Mouse (Mus musculus) kidney, embryonic 14.5 days (tissue): ENCODE data around the gene Drd4. TPM values are rescaled to one million over a fixed set of nuclear protein-coding genes. Genes with fewer than 3 reads are reported as not detected.

ENCODE experiments used
- ATAC-seq: fragments of 200-750 bp; cut with Nextera tagmentation; 2 replicates; pipeline ENCODE4 v1.8.0; 2017; ENCODE audit warnings: moderate number of reproducible peaks, mild to moderate bottlenecking, moderate TSS enrichment, moderate library complexity; ENCODE audit not compliant: low FRiP score, low TSS enrichment
- H3K27ac ChIP-seq: fragments of 300-500 bp; sonication (generic); 2 replicates; pipeline ENCODE4 v1.5.1; 2014; ENCODE audit warnings: low read depth, mild to moderate bottlenecking, low read length, moderate library complexity, mixed read lengths
- H3K27me3 ChIP-seq: fragments of 300-500 bp; sonication (generic); 2 replicates; pipeline ENCODE4 v1.6.1; 2014; ENCODE audit warnings: mild to moderate bottlenecking, low read length; ENCODE audit not compliant: control insufficient read depth, insufficient read depth
- H3K36me3 ChIP-seq: fragments of 300-500 bp; sonication (generic); 2 replicates; pipeline ENCODE4 v1.6.1; 2014; ENCODE audit warnings: low read length, mixed read lengths; ENCODE audit not compliant: control insufficient read depth, insufficient read depth
- H3K4me1 ChIP-seq: fragments of 300-500 bp; sonication (generic); 2 replicates; pipeline ENCODE4 v1.6.1; 2014; ENCODE audit warnings: low read length, mixed read lengths; ENCODE audit not compliant: control insufficient read depth, insufficient read depth
- H3K4me2 ChIP-seq: fragments of 300-500 bp; sonication (generic); replicated peaks from 2 replicates; pipeline ENCODE4 v1.6.1; 2014; ENCODE audit warnings: low read depth, mild to moderate bottlenecking, low read length
- H3K4me3 ChIP-seq: fragments of 300-500 bp; sonication (generic); 2 replicates; pipeline ENCODE4 v1.5.1; 2014; ENCODE audit warnings: mild to moderate bottlenecking, low read length
- H3K9ac ChIP-seq: fragments of 300-500 bp; sonication (generic); 2 replicates; pipeline ENCODE4 v1.6.1; 2014; ENCODE audit warnings: low read depth, mild to moderate bottlenecking, low read length, moderate library complexity
- H3K9me3 ChIP-seq: fragments of 300-500 bp; sonication (generic); 2 replicates; pipeline ENCODE4 v1.6.1; 2016; ENCODE audit warnings: low read length; ENCODE audit not compliant: control insufficient read depth
- WGBS: fragments of 180-500 bp; shearing (Covaris S2); extraction: QIAGEN DNeasy Blood & Tissue Kit; methylation state at CpG from one replicate; pipeline ENCODE4 v1.1.7; 2014; 5-methylcytosine and 5-hydroxymethylcytosine counted together
- polyA plus RNA-seq: library from polyadenylated mRNA; unstranded; fragments of >200 nt; fragmentation: Nextera tagmentation; extraction: Ambion mirVana; gene quantifications from 2 replicates; pipeline ENCODE4 v1.2.1, GENCODE M21; 2014

The Drd4 gene
- polyA plus RNA-seq, 1 experiment from 2014 or later: 1.4 TPM

- Histone ChIP-seq H3K4me1 (peaks cover 21% of the 10 kb centered on the region), H3K9me3 (no peaks in the 10 kb centered on the region), H3K27ac (no peak overlapping the region), H3K27me3 (no peaks in the 10 kb centered on the region; the same call in 1 of the 2 replicates), H3K9ac (no peak overlapping the region), H3K4me3 (no peak overlapping the region), H3K36me3 (peaks cover 17% of the 10 kb centered on the region), H3K4me2 (no peak overlapping the region)
- ATAC-seq: no peak
- 81% methylated on average over 3 of the region's 3 CpGs for WGBS
These were observed 44.5 kb downstream of the Drd4 start for GRCm38 (mm10) chr7:141336296-141336695.

GRCm38 (mm10) chr7:141337716-141338416 is 46.1 kb downstream of the Drd4 start:
- WGBS: 73% methylated on average over 3 of the region's 3 CpGs
- H3K27ac ChIP-seq: no peak overlapping the region
- H3K4me2 ChIP-seq: peak overlapping the region; percentile 49
- no peaks in the 10 kb centered on the region for H3K9me3 ChIP-seq
- H3K4me3 ChIP-seq: peak overlapping the region; percentile 27; the same call in 1 of the 2 replicates
- H3K4me1 ChIP-seq: peaks cover 21% of the 10 kb centered on the region
- no peak for ATAC-seq
- peak overlapping the region; percentile 31 for H3K9ac ChIP-seq
- H3K36me3 ChIP-seq: peaks cover 13% of the 10 kb centered on the region
- no peaks in the 10 kb centered on the region; the same call in 1 of the 2 replicates for H3K27me3 ChIP-seq

DNA sequence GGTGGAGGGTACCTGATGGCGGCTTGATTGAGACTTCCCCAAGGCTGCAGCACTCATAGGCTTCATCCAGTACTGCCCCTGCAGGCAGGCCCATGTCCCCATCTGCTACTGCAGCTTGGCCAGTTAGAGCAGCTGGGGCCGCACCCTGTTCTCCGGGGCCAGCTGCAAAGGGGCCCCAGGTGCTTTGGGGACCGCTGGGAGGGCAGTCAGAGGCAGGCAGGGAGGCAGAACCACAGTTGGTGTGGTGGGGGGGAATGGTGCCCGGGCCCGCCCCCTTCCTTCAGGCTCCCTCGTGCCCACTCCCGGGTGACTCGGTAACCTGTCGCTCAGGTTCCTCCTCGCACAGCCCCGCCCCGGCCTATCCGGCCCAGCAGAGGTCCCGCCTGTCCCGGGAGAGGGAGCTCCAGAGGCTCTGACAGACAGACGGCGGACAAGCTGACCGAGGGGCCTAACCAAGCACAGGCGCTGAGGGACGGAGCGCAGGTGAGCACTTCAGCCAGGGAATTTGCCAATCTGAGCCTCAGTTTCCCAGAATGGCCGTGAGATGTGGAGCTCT is 46.8 kb downstream of the Drd4 start, which contains the start of gene Eps8l2:
TSS of gene Eps8l2 (plus strand) at position 305 of the 556 bp plus-strand sequence.
- Histone ChIP-seq H3K4me3 (peak within 1 kb of the TSS; percentile 27), H3K27me3 (no peaks in the 10 kb centered on the region; the same call in 1 of the 2 replicates), H3K9me3 (no peaks in the 10 kb centered on the region), H3K4me2 (peak within 1 kb of the TSS; percentile 49), H3K36me3 (peaks cover 7% of the 10 kb centered on the region), H3K4me1 (peaks cover 21% of the 10 kb centered on the region), H3K9ac (peak within 1 kb of the TSS; percentile 31; the same call in 1 of the 2 replicates), H3K27ac (no peak within 1 kb of the TSS)
- 4% methylated on average over 23 of the region's 23 CpGs for WGBS
- ATAC-seq: peak; percentile 79

DNA sequence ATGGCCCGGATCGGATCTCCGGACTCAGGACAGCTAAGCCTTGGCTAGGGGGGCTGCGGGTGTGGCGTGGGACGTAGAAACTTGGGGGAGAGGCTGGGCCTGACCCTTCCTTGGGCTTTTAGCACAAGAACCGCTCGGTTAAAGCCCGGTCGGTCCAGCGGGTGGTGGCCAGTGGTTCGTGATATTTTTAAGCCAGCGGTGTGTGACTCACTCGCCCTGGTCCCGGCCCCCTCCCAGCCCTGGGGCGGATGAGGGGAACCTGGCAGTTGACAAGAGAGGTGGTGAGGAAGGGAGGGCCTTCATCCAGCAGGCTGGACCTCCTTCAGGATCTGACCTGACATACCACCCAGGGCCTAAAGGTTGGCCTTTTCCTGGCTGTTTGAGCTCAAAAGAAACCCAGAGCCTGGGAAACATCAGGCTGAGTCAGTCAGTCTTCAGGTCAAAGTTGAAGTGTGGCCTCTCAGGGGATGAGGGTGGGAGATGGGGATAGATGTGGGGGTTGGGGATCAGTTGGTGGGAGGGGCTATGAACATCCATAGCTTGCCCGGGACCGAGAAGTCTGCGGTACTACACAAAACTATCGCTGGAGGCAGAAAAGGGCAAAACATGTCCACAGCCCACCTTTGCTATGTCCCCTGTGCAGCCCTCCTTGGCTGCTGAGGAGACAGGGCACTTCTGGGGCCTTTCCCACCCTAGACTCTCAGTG is 47.6 kb downstream of the Drd4 start:
- no peak overlapping the region for H3K27ac ChIP-seq
- H3K36me3 ChIP-seq: peaks cover 1% of the 10 kb centered on the region; the same call in 1 of the 2 replicates
- WGBS: 34% methylated on average over 20 of the region's 20 CpGs
- H3K4me3 ChIP-seq: peak overlapping the region; percentile 27
- H3K9ac ChIP-seq: peak overlapping the region; percentile 25; the same call in 1 of the 2 replicates
- peak overlapping the region; percentile 49 for H3K4me2 ChIP-seq
- no peaks in the 10 kb centered on the region for H3K9me3 ChIP-seq
- ATAC-seq: peak; percentile 41
- H3K27me3 ChIP-seq: no peaks in the 10 kb centered on the region; the same call in 1 of the 2 replicates
- H3K4me1 ChIP-seq: peaks cover 21% of the 10 kb centered on the region

DNA sequence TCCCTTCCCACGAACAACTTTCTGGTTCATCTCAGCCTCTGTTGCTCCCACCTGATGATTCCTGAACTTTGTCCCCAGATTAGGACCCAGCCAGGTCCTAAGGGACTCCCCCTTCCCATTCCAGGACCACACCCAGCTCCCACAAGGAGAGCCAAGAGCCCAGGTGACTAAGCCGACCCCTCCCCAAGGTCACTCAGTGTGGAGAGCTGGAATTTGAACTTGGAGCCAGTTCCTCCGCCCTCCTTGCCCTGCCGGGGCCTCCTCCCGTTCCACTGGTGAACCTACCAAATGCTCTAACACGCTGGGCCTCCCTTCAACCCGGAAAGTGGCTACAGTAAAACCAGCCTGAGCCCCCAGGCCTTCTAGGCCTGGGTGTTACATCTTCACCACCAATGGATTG is 48.2 kb downstream of the Drd4 start:
- 0 out of 2 replicates have a peak overlapping the region, but pooled peaks have one; percentile 9 for H3K4me3 ChIP-seq
- H3K36me3 ChIP-seq: no peaks in the 10 kb centered on the region; the same call in 1 of the 2 replicates

DNA sequence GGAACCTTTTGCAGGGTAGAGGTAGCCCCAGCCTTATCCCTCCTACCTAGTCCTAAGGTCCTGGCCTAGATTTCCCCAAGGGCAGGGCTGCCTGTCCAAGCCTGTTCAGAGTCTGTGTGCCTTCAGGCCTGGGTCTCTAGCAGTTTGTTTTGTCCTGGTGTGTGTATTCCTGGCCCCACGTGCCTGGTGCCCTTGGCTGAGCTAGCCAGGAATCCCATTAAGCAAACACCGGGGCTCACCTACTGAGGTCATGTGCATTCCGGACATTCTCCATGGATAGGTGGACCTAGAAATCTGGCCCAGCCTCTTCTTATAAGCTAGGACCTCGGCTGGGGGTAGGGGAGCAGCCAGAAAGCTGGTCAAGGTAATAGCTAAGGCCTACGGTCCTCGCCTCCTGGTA is 48.7 kb downstream of the Drd4 start:
- H3K9ac ChIP-seq: no peak overlapping the region
- 76% methylated on average over 6 of the region's 6 CpGs for WGBS
- no peaks in the 10 kb centered on the region; the same call in 1 of the 2 replicates for H3K27me3 ChIP-seq
- no peaks in the 10 kb centered on the region for H3K9me3 ChIP-seq
- H3K36me3 ChIP-seq: no peaks in the 10 kb centered on the region; the same call in 1 of the 2 replicates
- ATAC-seq: no peak; the same call in 1 of the 2 replicates
- H3K4me1 ChIP-seq: peaks cover 21% of the 10 kb centered on the region
- no peak overlapping the region for H3K4me3 ChIP-seq
- H3K27ac ChIP-seq: no peak overlapping the region
- H3K4me2 ChIP-seq: no peak overlapping the region; the same call in 1 of the 2 replicates

More for the DNA sequence above, 48.2 kb downstream of the Drd4 start:
- H3K9ac ChIP-seq: no peak overlapping the region
- no peak for ATAC-seq
- WGBS: 70% methylated on average over 7 of the region's 7 CpGs
- H3K4me2 ChIP-seq: peak overlapping the region; percentile 26
- H3K9me3 ChIP-seq: no peaks in the 10 kb centered on the region
- H3K27me3 ChIP-seq: no peaks in the 10 kb centered on the region; the same call in 1 of the 2 replicates
- H3K27ac ChIP-seq: no peak overlapping the region; the same call in 1 of the 2 replicates
- peaks cover 21% of the 10 kb centered on the region for H3K4me1 ChIP-seq

GRCm38 (mm10) chr7:141341689-141342226 is 50.0 kb downstream of the Drd4 start:
- H3K36me3 ChIP-seq: no peaks in the 10 kb centered on the region
- WGBS: 83% methylated on average over 10 of the region's 10 CpGs
- H3K27ac ChIP-seq: no peak overlapping the region
- no peak overlapping the region for H3K9ac ChIP-seq
- H3K9me3 ChIP-seq: no peaks in the 10 kb centered on the region
- no peak overlapping the region for H3K4me3 ChIP-seq
- no peak for ATAC-seq
- peaks cover 21% of the 10 kb centered on the region for H3K4me1 ChIP-seq
- no peak overlapping the region for H3K4me2 ChIP-seq
- H3K27me3 ChIP-seq: no peaks in the 10 kb centered on the region; the same call in 1 of the 2 replicates

GRCm38 (mm10) chr7:141343230-141343629 is 51.4 kb downstream of the Drd4 start:
- no peak overlapping the region for H3K4me3 ChIP-seq
- no peaks in the 10 kb centered on the region; the same call in 1 of the 2 replicates for H3K27me3 ChIP-seq
- no peak overlapping the region for H3K9ac ChIP-seq
- no peak for ATAC-seq
- peaks cover 15% of the 10 kb centered on the region for H3K4me1 ChIP-seq
- H3K4me2 ChIP-seq: no peak overlapping the region
- H3K27ac ChIP-seq: no peak overlapping the region
- 56% methylated on average over 2 of the region's 2 CpGs for WGBS
- no peaks in the 10 kb centered on the region for H3K9me3 ChIP-seq
- no peaks in the 10 kb centered on the region for H3K36me3 ChIP-seq
